Mouse (Mus musculus) midbrain, embryonic 10.5 days (tissue): Measurements from ENCODE around the gene Pts. TPM values are rescaled to one million over a fixed set of nuclear protein-coding genes. Genes with fewer than 3 reads are reported as not detected.
A peak's percentile ranks its signal among the peaks of the same experiment; 100 is the strongest.

Experiments used
- DNase-seq: peaks from one replicate; pipeline ENCODE4 v3.0.0-alpha.2; 2017; ENCODE audit warnings: low spot score
- H3K27ac ChIP-seq: fragments of 300-500 bp; sonication (generic); replicated peaks from 2 replicates; pipeline ENCODE4 v1.5.1; 2016; ENCODE audit warnings: mild to moderate bottlenecking
- H3K27me3 ChIP-seq: fragments of 300-500 bp; sonication (generic); 2 replicates; pipeline ENCODE4 v1.6.1; 2016; ENCODE audit warnings: low read depth, mild to moderate bottlenecking; ENCODE audit not compliant: poor library complexity, severe bottlenecking
- H3K36me3 ChIP-seq: fragments of 300-500 bp; sonication (generic); 2 replicates; pipeline ENCODE4 v1.6.1; 2016; ENCODE audit warnings: mild to moderate bottlenecking, moderate library complexity
- H3K4me1 ChIP-seq: fragments of 300-500 bp; sonication (generic); 2 replicates; pipeline ENCODE4 v1.6.1; 2016
- H3K4me3 ChIP-seq: fragments of 300-500 bp; sonication (generic); 2 replicates; pipeline ENCODE4 v1.5.1; 2016; ENCODE audit warnings: mild to moderate bottlenecking, moderate library complexity
- H3K9me3 ChIP-seq: fragments of 300-500 bp; sonication (generic); replicated peaks from 2 replicates; pipeline ENCODE4 v1.6.1; 2016; ENCODE audit warnings: mild to moderate bottlenecking
- WGBS: fragments of 180-500 bp; shearing (Covaris S2); methylation state at CpG from one replicate; pipeline ENCODE4 v1.1.7; 2016; 5-methylcytosine and 5-hydroxymethylcytosine counted together
- polyA plus RNA-seq: library from polyadenylated mRNA; unstranded; fragments of >200 nt; fragmentation: Nextera tagmentation; extraction: Ambion mirVana; gene quantifications from 2 replicates; pipeline ENCODE4 v1.2.1, GENCODE M21; 2016

Gene Pts
- polyA plus RNA-seq, 1 experiment from 2014 or later, result 86.9 TPM

DNA sequence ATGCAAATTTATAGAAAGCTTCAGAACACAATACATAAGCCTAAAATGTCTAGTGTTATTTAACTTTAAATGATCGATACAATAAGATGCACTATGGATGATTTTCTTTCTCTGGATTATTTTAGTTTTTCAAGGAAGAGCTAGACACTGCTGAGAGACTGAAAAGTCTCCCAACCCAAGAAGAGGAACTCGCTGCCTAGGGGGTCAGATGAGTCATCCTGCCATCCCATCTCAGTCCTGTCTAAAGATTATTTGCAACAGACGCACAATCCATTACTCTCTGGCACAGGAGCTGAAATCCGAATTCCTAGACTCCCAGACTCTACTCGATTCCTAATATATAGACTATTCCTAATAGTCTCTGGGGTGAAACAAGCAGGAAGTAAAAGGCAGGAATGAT lies 23.7 kb upstream of the Pts start:
- DNase-seq, result no peak
- H3K9me3 ChIP-seq, result no peaks in the 10 kb centered on the region
- H3K4me1 ChIP-seq, result peaks cover 22% of the 10 kb centered on the region
- H3K4me3 ChIP-seq, result no peak overlapping the region
- no peaks in the 10 kb centered on the region for H3K36me3 ChIP-seq
- no peak overlapping the region for H3K27ac ChIP-seq
- H3K27me3 ChIP-seq, result no peaks in the 10 kb centered on the region
- 88% methylated on average over 5 of the region's 5 CpGs for WGBS

DNA sequence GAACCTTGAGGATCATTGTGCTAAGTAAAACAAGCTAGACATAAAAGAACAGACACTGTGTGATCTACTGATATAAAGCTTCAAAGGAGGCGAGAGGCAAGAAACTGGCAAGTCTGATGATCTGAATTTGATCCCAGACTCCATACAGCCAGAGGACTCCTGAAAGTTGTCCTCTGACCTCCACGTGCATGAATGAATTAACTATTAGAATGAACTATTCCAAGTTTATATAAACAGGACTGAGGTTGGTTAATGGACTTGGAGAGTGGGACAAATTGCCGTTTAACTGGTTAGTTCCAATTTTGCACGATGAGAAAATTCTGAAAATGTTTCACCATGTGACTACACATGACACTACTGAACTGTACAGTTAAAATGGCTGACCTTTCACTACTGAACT lies 20.4 kb upstream of the Pts start:
- Histone ChIP-seq H3K27me3 (no peaks in the 10 kb centered on the region), H3K4me3 (no peak overlapping the region), H3K9me3 (no peaks in the 10 kb centered on the region), H3K27ac (no peak overlapping the region), H3K4me1 (peaks cover 5% of the 10 kb centered on the region), H3K36me3 (no peaks in the 10 kb centered on the region)
- DNase-seq, result no peak
- 84% methylated on average over 4 of the region's 4 CpGs for WGBS

DNA sequence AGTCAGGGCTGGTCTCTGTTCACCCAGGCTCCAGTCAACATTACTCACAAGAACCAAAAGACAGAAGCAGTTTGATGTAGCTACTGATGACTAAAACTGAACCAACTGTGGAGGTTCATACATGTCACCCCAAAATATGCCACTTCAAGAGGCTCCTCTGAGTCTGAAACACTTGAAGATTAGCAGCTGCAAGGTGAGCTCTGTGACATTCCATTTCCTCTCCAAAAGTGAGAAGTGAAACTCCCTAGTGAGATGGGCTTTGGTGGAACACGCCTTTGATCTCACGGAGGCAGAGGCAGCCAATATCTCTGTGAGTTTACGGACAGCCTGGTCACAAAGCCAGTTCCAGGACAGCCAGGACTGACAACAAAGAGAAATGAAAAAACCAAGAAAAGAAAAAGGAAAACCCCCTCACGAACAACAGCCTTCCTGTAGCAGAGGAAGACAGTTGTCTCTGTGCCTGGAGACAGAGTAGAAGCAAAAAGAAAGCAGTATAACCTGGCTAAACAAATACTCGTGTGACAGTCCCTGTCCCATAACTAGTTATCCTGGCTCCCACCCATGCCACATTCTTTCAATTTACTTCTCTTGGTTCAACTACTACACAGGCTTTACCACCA lies 19.4 kb upstream of the Pts start:
- no peaks in the 10 kb centered on the region for H3K9me3 ChIP-seq
- H3K4me3 ChIP-seq, result no peak overlapping the region
- DNase-seq, result no peak
- H3K27me3 ChIP-seq, result no peaks in the 10 kb centered on the region
- 59% methylated on average over 5 of the region's 5 CpGs for WGBS
- no peaks in the 10 kb centered on the region for H3K36me3 ChIP-seq
- H3K4me1 ChIP-seq, result no peaks in the 10 kb centered on the region
- no peak overlapping the region for H3K27ac ChIP-seq

GRCm38 (mm10) chr9:50542401-50542800 lies 13.9 kb upstream of the Pts start:
- WGBS, result 78% methylated on average over 9 of the region's 9 CpGs
- no peak for DNase-seq
- H3K27ac ChIP-seq, result no peak overlapping the region
- no peak overlapping the region for H3K4me3 ChIP-seq
- H3K9me3 ChIP-seq, result no peaks in the 10 kb centered on the region
- H3K27me3 ChIP-seq, result no peaks in the 10 kb centered on the region
- H3K36me3 ChIP-seq, result no peaks in the 10 kb centered on the region
- H3K4me1 ChIP-seq, result no peaks in the 10 kb centered on the region

DNA sequence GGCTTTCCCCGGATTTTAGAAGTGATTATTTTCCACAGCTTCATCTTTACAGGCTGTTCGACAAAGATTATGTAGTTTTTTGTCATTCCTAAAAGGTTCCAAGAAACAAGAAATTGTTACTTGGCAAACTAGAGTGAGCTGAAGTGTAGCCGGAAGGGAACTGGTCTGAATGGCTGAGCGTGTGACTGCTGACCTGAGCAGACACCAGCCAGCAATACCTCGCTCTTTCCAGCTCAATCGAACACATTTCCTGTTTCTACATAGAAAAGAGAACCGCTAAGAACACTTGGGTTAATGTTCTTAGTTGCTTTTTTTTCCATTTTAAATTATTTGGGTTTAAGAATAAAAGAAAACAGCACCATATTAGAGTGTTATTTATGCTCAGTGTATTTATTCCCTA lies 11.6 kb upstream of the Pts start:
- H3K36me3 ChIP-seq, result no peaks in the 10 kb centered on the region
- H3K9me3 ChIP-seq, result no peaks in the 10 kb centered on the region
- 80% methylated on average over 7 of the region's 7 CpGs for WGBS
- no peaks in the 10 kb centered on the region for H3K27me3 ChIP-seq
- no peak overlapping the region for H3K27ac ChIP-seq
- no peaks in the 10 kb centered on the region for H3K4me1 ChIP-seq
- H3K4me3 ChIP-seq, result no peak overlapping the region
- DNase-seq, result no peak

DNA sequence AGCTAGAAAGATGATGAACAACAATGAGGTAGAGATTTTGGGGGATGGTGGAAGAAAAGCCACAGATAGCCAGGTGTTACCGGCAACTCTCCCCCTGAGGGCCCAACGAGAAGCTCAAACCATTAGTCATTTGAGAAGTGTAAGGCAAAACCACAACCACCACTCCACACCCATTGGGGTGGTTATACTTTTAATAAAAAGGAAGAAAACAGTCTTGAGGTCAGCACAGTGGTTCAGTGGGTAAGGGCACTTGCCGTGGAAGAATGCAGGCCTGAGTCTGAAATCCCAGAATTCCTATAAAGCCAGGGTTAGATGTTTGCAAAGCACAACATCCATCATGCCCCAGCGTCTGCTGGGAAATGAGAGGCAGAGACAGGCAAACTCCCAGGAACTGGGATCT lies 8.8 kb upstream of the Pts start:
- no peaks in the 10 kb centered on the region for H3K4me1 ChIP-seq
- H3K36me3 ChIP-seq, result no peaks in the 10 kb centered on the region
- DNase-seq, result no peak
- H3K27ac ChIP-seq, result no peak overlapping the region
- H3K4me3 ChIP-seq, result no peak overlapping the region
- no peaks in the 10 kb centered on the region for H3K27me3 ChIP-seq
- 81% methylated on average over 4 of the region's 4 CpGs for WGBS
- no peaks in the 10 kb centered on the region for H3K9me3 ChIP-seq

DNA sequence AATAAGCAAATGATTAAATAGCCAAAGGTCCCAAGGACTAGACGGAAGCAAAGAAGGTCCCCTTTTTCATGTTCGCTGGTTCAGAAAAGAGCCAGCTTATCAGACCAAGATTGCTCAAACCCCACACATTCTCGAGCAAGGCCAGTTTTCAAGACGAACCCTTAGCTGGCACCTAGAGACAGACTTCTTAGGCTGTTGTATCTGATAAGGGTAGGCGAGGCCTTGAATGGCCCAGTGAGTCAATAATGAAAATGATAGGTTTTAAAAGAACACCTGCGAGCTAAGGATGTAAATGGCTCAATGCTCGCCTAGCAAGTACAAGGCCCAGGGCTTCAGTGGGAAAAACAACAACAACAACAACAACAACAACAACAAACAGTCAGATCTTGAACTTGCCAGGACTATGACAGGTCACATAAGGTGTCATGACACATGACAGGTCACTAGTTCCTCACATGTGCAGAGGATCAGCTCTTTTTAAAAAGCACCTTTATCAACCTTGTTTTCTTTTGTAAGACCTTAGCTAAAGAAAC lies 8.1 kb upstream of the Pts start:
- Histone ChIP-seq H3K9me3 (no peaks in the 10 kb centered on the region), H3K4me3 (no peak overlapping the region), H3K4me1 (no peaks in the 10 kb centered on the region), H3K27ac (no peak overlapping the region), H3K36me3 (no peaks in the 10 kb centered on the region), H3K27me3 (no peaks in the 10 kb centered on the region)
- WGBS, result 83% methylated on average over 7 of the region's 7 CpGs
- no peak for DNase-seq

- Histone ChIP-seq H3K36me3 (no peaks in the 10 kb centered on the region), H3K27me3 (no peaks in the 10 kb centered on the region), H3K4me3 (no peak overlapping the region), H3K4me1 (no peaks in the 10 kb centered on the region), H3K27ac (no peak overlapping the region), H3K9me3 (no peaks in the 10 kb centered on the region)
- 83% methylated on average over 5 of the region's 5 CpGs for WGBS
- DNase-seq, result no peak
These were observed 7.4 kb upstream of the Pts start for GRCm38 (mm10) chr9:50535930-50536329.

DNA sequence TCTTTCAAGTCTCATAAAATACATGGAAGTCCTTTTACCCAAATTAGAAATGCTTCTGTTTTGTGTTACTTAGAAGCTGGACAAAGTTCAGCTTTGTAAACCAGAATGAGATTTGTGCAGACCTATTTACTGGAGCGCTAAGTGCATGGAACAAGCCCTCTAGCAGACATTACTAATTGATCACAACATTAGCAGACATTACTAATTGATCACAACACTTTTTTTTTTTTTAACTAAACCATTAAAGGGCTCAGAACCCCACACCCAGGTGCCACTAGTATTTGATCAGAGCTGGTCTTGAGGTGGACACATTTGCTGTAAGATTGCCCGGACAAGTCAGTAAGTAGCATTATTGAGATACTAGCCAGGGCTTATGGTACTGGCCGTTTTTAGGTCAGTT lies 5.3 kb upstream of the Pts start:
- Histone ChIP-seq H3K4me3 (no peak overlapping the region), H3K36me3 (no peaks in the 10 kb centered on the region), H3K9me3 (no peaks in the 10 kb centered on the region), H3K27ac (no peak overlapping the region), H3K4me1 (no peaks in the 10 kb centered on the region), H3K27me3 (no peaks in the 10 kb centered on the region)
- WGBS, result 82% methylated on average over 3 of the region's 3 CpGs
- no peak for DNase-seq

DNA sequence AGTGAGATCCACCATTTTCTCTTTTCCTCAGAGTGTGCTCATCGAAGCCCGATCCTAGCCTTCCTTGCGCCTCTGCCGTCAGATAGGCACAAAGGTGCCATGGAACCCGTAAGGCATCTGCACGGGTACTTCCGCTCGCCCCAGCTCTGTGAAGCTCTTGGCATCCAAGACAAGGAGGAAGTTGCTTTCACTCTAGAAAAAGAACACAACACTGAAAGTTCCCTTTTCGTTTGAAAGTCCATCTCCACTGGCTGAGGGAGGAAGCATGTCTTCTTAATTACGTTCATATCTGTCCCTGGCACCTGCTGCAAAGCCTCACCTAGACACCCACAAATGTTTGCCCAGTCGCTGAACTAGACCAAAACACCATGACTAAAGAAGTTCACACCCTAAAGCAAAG lies 4.8 kb upstream of the Pts start:
- DNase-seq, result no peak
- Histone ChIP-seq H3K4me3 (no peak overlapping the region), H3K9me3 (no peaks in the 10 kb centered on the region), H3K4me1 (no peaks in the 10 kb centered on the region), H3K36me3 (no peaks in the 10 kb centered on the region), H3K27ac (no peak overlapping the region), H3K27me3 (no peaks in the 10 kb centered on the region)
- WGBS, result 87% methylated on average over 11 of the region's 11 CpGs

GRCm38 (mm10) chr9:50530890-50531289 lies 2.4 kb upstream of the Pts start:
- Histone ChIP-seq H3K9me3 (no peaks in the 10 kb centered on the region), H3K36me3 (no peaks in the 10 kb centered on the region), H3K27ac (no peak overlapping the region), H3K4me1 (peaks cover 13% of the 10 kb centered on the region), H3K27me3 (no peaks in the 10 kb centered on the region), H3K4me3 (no peak overlapping the region)
- no peak for DNase-seq
- WGBS, result 33% methylated on average over 2 of the region's 2 CpGs

DNA sequence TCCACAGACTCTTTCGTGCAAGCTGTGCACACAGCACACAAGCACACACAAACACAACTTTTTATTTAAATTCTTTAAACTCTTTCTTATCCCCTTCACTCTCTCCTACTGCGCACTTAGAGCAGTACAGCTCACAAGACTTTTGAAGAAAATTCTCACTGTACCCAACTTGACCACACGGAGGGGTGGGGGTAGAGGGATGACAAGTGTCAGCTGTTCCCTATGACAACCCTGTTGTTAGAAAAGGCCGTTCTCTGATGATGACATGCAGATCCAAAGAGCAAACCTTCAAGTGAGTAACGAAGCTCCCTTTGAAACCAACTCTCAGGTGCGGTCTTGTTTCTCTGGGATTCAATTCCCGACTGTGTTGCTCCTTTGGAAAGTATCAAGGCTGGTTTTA lies 664 bp downstream of the Pts start:
- H3K4me3 ChIP-seq, result peak overlapping the region; percentile 83
- no peaks in the 10 kb centered on the region for H3K9me3 ChIP-seq
- DNase-seq, result no peak
- no peaks in the 10 kb centered on the region for H3K27me3 ChIP-seq
- H3K4me1 ChIP-seq, result peaks cover 13% of the 10 kb centered on the region
- peak overlapping the region; percentile 90 for H3K27ac ChIP-seq
- H3K36me3 ChIP-seq, result 0 out of 2 replicates have a peak, but pooled peaks cover 3% of the 10 kb centered on the region
- WGBS, result 52% methylated on average over 7 of the region's 7 CpGs

GRCm38 (mm10) chr9:50525585-50525984 lies 2.9 kb downstream of the Pts start:
- 74% methylated on average over 5 of the region's 5 CpGs for WGBS
- no peak for DNase-seq
- H3K4me3 ChIP-seq, result no peak overlapping the region

GRCm38 (mm10) chr9:50524936-50525335 lies 3.6 kb downstream of the Pts start:
- Histone ChIP-seq H3K9me3 (no peaks in the 10 kb centered on the region), H3K27me3 (no peaks in the 10 kb centered on the region), H3K36me3 (peaks cover 7% of the 10 kb centered on the region; the same call in 1 of the 2 replicates), H3K4me3 (no peak overlapping the region), H3K27ac (no peak overlapping the region), H3K4me1 (peaks cover 13% of the 10 kb centered on the region)
- WGBS, result 91% methylated on average over 5 of the region's 5 CpGs
- no peak for DNase-seq

More at GRCm38 (mm10) chr9:50525585-50525984, 2.9 kb downstream of the Pts start:
- Histone ChIP-seq H3K27ac (no peak overlapping the region), H3K27me3 (no peaks in the 10 kb centered on the region), H3K9me3 (no peaks in the 10 kb centered on the region), H3K36me3 (peaks cover 7% of the 10 kb centered on the region; the same call in 1 of the 2 replicates), H3K4me1 (peaks cover 13% of the 10 kb centered on the region)
